Mouse (Mus musculus) bone marrow, adult 2 months (tissue): ENCODE results near the gene Flnb.

Source experiments
- CTCF ChIP-seq: fragments of 200-500 bp; IDR thresholded peaks from 2 replicates; pipeline ENCODE4 v1.5.1; 2011; ENCODE audit warnings: low read length, control low read depth; ENCODE audit not compliant: control insufficient read depth, insufficient read depth
- POLR2A ChIP-seq: fragments of 200-500 bp; IDR thresholded peaks from 2 replicates; pipeline ENCODE4 v1.6.1; 2011; ENCODE audit warnings: low read depth, mild to moderate bottlenecking, control low read depth, low read length, borderline replicate concordance; ENCODE audit not compliant: control insufficient read depth

DNA sequence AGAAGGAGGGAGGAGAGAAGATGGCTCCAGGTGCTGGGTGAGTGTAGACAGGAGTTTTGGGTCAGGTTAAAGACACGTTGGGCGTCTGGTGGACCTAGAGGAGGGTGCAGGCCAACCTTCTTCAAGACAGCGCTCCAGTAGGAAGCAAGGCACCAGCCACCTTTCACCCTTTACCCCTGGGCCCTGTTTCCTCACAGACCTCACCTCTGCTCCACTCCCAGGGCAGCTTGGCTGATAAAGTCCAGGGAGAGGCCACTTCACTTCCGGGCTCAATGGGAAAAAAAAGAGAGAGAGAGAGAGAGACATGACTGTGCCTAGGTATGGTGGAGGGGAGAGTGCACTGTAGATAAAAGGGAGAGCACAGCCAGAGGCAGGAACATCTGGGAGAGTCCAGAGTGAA is 10.0 kb upstream of the Flnb start:
- TF ChIP-seq CTCF, result no peak
- no peak for TF ChIP-seq POLR2A
